Mouse (Mus musculus) testis, adult 2 months (tissue): ENCODE measurements around the gene Prlr. TPM values are rescaled to one million over a fixed set of nuclear protein-coding genes. Genes with fewer than 3 reads are reported as not detected.

ENCODE experiments used
- H3K27ac ChIP-seq: fragments of 200-500 bp; 2 replicates; pipeline ENCODE4 v1.5.1; 2012; ENCODE audit warnings: low read depth, low read length; ENCODE audit not compliant: control insufficient read depth, insufficient read depth
- H3K27me3 ChIP-seq: fragments of 200-500 bp; 2 replicates; pipeline ENCODE4 v1.6.1; 2012; ENCODE audit warnings: mild to moderate bottlenecking, low read length, moderate library complexity; ENCODE audit not compliant: control insufficient read depth, insufficient read depth
- H3K36me3 ChIP-seq: fragments of 200-500 bp; 2 replicates; pipeline ENCODE4 v1.6.1; 2012; ENCODE audit warnings: mild to moderate bottlenecking, low read length; ENCODE audit not compliant: control insufficient read depth, insufficient read depth
- H3K4me1 ChIP-seq: fragments of 200-500 bp; 2 replicates; pipeline ENCODE4 v1.6.1; 2012; ENCODE audit warnings: low read length; ENCODE audit not compliant: control insufficient read depth, insufficient read depth
- H3K4me3 ChIP-seq: fragments of 200-500 bp; 2 replicates; pipeline ENCODE4 v1.5.1; 2012; ENCODE audit warnings: low read depth, mild to moderate bottlenecking, low read length, moderate library complexity, mixed read lengths; ENCODE audit not compliant: control insufficient read depth
- CTCF ChIP-seq: fragments of 200-500 bp; IDR thresholded peaks from 2 replicates; pipeline ENCODE4 v1.5.1; 2012; ENCODE audit warnings: low read depth, mild to moderate bottlenecking, inconsistent platforms, low read length, moderate library complexity; ENCODE audit not compliant: control insufficient read depth, insufficient read depth, insufficient replicate concordance
- POLR2A ChIP-seq: fragments of 200-500 bp; IDR thresholded peaks from 2 replicates; pipeline ENCODE4 v1.6.1; 2012; ENCODE audit warnings: low read depth, mild to moderate bottlenecking, inconsistent platforms, low read length, moderate library complexity; ENCODE audit not compliant: control insufficient read depth
- polyA plus RNA-seq: library from polyadenylated mRNA; depleted of rRNA; stranded (reverse); fragments of >200 nt; gene quantifications from 2 replicates; pipeline ENCODE4 v1.2.3, GENCODE M21; 2012; rRNA removed

The Prlr gene
- polyA plus RNA-seq, 1 experiment = 4.2 TPM

GRCm38 (mm10) chr15:10366331-10366730 lies 189.3 kb downstream of the Prlr start:
- Histone ChIP-seq H3K4me3 (no peak overlapping the region), H3K27me3 (no peaks in the 10 kb centered on the region), H3K27ac (no peak overlapping the region), H3K4me1 (no peaks in the 10 kb centered on the region), H3K36me3 (no peaks in the 10 kb centered on the region)
- TF ChIP-seq POLR2A = no peak
- no peak for TF ChIP-seq CTCF

- Histone ChIP-seq H3K4me3 (no peak overlapping the region), H3K36me3 (no peaks in the 10 kb centered on the region), H3K4me1 (no peaks in the 10 kb centered on the region), H3K27ac (no peak overlapping the region), H3K27me3 (no peaks in the 10 kb centered on the region)
- TF ChIP-seq POLR2A (no peak), CTCF (no peak)
These were observed 198.4 kb downstream of the Prlr start for GRCm38 (mm10) chr15:10375404-10375803.

- no peaks in the 10 kb centered on the region for H3K4me1 ChIP-seq
- H3K27me3 ChIP-seq = no peaks in the 10 kb centered on the region
- H3K4me3 ChIP-seq = no peak overlapping the region
- no peak overlapping the region for H3K27ac ChIP-seq
- TF ChIP-seq POLR2A (no peak), CTCF (no peak)
- no peaks in the 10 kb centered on the region for H3K36me3 ChIP-seq
These were observed 201.4 kb downstream of the Prlr start for GRCm38 (mm10) chr15:10378338-10378959.

GRCm38 (mm10) chr15:10379757-10380458 lies 202.9 kb downstream of the Prlr start:
- no peak for TF ChIP-seq POLR2A
- TF ChIP-seq CTCF = no peak
- no peak overlapping the region for H3K27ac ChIP-seq
- H3K36me3 ChIP-seq = no peaks in the 10 kb centered on the region
- H3K4me3 ChIP-seq = no peak overlapping the region
- H3K27me3 ChIP-seq = no peaks in the 10 kb centered on the region
- H3K4me1 ChIP-seq = no peaks in the 10 kb centered on the region

GRCm38 (mm10) chr15:10387263-10387662 lies 210.2 kb downstream of the Prlr start:
- Histone ChIP-seq H3K36me3 (no peaks in the 10 kb centered on the region), H3K4me3 (no peak overlapping the region), H3K27me3 (no peaks in the 10 kb centered on the region), H3K27ac (no peak overlapping the region), H3K4me1 (no peaks in the 10 kb centered on the region)
- TF ChIP-seq POLR2A = no peak
- TF ChIP-seq CTCF = no peak

Other genes with a start within 250 kb of the Prlr start
- gene Gm21973, start 148.1 kb downstream of the Prlr start, polyA plus RNA-seq = not detected in 2 replicates
- 0.07 TPM in 1 of 2 replicates, not detected in the other for gene Agxt2, start 181.3 kb downstream of the Prlr start, polyA plus RNA-seq